Mouse (Mus musculus): Measurements from ENCODE around the gene Samd8.

Samd8 gene

DNA sequence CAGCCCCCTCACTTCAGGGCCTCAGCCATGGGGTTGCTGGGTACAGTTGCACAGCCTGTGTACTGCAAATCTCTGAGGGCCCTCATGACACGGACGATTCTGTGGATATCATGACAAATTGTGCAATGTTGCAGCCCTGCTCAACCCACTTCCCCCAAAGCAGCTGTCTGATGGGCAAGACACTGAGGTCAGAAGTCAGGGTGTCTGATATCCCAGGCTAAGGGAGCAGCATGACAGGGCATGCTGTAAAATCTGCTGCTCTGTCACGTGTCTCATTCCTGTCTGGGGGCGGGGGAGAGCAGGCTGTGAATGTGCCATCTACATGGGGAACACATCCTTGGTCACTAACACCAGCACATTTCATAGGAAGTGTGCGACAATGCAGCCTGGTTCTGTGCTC lies 5.2 kb upstream of the Samd8 start:
- no peak for DNase-seq (ENCODE audit: low spot score)

DNA sequence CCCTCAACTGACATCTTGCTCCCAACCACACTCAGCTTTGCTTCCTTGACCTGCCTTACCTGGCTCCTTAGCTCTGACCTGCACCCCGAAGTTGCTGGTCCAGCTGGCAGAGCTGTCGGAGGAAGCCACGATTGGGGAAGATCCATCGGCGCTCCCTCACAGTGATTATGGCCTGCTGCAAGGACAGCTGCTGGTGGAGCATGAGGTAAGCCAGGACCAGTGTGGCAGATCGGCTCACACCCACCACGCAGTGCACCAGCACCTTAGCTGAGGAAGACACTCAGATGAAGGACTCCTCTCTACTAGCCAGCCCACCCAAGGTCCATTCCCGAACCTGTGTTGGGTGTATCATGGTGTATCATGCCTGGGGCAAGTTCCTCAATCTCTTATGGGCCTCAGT lies 4.1 kb upstream of the Samd8 start:
- DNase-seq (ENCODE audit: low spot score) = no peak

DNA sequence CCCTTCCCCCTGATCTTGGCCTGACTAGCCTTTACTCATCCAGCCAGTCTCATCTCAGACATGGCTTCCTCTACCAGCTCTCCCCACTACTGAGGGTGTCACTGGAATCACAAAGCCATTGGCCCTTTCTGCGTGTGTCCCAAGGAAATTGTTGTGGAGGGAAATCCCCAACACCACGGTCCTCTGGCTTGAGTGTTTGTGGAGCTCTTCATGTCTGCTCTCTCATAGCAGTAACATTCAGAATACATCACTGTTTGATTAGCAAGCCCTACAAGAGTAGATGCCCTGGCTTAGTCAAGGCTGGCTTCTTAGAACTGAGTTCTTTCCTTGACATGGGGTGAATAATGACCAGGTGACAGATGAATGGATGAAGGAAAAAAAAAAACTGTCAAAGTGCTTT lies 3.5 kb upstream of the Samd8 start:
- DNase-seq (ENCODE audit: low spot score) = no peak

DNA sequence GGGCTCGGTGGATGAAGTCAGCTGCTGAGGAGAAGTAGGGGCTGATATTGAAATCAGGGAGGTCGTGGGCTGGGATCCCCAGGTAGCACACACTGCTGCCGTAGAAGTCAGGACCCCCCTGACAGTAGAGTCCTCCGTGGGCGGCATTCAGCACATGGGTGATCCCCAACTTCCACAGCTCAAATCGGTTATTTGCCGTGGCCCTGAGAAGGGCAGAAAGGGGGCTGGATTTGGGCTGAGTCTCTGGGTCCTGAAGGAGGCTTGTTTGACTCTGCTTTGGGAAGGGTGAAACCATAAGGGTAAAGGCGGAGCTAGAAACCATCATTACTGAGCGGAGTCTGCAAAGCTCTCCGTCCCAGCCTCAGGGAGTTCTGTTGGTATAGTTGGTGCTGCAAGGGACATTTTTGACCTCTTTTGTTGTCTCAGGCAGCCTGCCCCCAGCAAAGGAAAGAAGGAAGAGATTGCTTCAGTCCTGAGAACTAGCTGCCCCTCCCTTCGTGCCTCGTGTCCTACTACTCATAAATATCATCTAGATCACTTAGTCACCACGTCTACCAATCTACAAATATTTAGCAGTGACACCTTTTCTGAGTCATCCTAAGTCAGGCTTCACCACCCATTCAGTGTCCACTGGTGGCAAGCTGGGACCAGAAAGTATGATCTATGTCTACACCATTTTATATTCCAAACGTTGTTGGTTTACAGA lies 2.7 kb upstream of the Samd8 start:
- no peak for DNase-seq (ENCODE audit: low spot score)

DNA sequence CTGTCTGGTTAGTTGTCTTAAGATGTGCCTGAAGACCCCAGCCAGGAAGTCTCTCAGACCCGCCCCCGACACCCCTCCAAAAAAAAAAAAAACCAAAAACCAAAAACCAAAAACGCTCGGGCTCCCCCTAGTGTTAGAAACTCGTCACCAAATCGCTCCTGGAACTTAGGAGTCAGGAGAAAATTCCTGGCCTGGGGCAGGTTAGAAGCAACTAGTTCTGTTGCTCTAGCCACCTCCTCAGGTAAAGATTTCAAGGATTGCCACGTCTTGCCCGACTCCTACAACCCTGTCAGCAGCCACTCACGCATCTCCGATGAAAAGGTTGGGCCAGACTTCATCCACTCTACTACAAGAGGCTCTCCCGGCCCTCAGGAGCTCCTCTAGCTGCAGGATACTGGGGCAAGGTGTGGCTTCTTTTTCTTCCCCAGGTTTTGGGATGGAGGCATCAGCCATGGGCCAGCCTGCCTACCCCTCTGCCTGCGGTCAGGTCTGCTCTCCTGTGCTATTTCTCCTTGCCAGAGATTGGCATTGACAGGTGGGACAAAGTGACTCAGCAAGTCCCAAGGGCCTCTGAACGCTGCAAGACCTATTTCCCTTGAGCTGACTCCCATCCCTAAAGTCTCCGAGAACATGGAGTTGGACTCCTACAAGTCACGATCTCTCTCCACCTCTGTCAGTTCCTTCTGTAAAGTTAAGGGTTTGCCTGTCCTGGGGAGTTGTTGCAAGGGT lies 2.0 kb upstream of the Samd8 start:
- peak; percentile 72 for DNase-seq (ENCODE audit: low spot score)

DNA sequence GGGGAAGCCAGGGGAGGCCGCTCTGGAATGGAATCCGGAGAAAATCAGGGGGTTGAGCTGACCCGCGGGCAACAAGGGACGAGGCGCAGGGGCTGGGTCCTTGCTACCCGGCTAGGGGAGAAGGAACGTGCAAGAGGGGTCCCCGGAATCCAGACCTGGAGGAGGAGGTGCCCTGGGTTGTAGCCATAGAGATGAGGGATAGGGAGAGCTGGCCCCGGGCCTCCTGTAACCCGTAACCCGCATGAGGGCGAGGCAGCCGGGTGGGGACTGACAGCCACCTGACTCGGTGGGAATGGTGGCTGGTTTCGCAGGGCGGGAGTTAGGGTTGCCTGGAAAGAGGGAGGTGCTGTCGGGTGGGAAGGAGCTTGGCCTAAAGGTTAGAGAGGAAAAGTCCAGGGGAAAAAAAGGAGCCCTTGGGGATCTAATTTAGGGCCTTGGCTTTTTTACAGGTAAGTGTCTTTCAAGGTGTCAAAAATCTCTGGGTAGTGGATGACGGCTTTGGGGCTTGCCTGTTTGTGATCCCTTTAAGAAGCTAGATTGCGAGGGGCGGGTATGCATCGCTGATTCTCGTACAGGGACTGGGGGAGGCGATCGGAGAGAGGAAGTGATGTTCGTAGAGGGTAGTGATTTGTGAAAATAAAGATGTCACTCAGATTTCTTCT lies 681 bp downstream of the Samd8 start, which contains the start of gene Dusp13:
Gene Dusp13, minus strand, starts transcription at position 301 of the 662 bp plus-strand sequence.
- DNase-seq (ENCODE audit: low spot score) = peak; percentile 58

DNA sequence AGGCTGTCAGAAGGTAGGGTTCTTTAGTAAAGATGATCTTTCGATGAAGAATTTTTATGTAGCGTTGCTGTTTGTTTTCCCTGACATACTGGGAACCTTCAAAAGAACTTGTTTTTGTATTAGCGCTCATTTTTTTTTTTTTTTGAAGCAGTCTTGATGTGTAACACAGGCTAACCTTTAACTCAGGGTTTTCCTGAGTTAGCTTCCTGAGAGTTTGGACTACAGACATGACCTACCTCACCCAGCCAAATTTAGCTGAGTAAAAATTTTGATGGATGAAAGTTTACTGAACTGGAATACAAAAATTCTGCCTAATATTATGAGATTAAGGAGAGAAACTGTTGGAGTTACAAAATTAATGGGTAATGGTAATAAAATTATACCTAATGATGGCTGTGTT lies 2.1 kb downstream of the Samd8 start:
- DNase-seq (ENCODE audit: low spot score) = no peak

DNA sequence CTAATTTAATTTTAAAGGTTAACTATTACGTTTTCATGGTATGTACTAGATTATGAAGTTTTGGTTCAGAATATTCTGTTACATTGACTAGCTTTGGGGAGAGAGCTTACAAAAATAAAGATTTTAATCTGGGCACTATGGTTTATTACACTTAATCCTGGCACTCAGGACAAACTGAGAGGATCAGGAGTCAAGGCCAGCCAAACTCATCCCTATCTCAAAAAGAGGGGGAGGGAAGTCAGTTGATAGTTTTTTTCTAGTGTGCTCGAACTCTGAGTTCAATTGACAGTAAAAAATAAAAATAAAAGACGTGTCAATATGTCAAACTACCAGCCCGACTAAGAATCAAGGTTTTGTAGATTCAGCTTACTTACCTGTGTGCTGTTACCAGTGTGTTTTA lies 3.0 kb downstream of the Samd8 start:
- no peak for DNase-seq (ENCODE audit: low spot score)

DNA sequence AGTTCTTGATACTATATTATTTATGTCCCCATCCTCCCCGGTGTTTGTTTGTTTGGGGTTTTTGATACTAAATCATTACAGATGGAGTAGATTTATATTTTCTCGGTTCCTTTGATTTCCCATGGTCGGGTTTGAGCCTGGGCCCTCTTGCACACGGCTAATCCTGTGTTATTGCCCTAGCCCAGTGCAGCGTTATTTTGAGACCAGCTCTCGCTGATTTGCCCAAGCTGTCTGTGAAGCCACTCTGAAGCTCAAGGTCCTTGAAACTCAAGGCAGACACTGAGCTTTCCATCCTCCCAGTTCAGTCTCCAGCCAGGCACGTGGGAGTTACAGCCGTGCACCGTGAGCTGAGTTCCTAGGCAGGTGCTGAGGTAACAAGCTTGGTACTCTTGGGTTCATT lies 11.2 kb downstream of the Samd8 start:
- no peak for DNase-seq (ENCODE audit: low spot score)

DNA sequence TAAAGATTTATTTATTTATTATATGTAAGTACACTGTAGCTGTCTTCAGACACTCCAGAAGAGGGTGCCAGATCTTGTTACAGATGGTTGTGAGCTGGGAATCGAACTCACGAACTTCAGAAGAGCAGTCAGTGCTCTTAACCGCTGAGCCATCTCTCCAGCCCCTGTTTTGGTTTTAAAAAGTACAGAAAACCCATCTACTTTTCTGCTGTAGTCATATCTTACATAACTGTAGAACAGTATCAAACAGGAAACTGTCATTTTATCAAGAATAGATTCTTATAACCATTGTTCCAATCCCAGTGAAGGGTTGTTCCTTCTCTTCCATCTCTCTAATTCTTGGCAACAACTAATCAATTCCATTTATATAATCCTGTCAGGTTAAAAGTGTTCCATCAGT lies 13.4 kb downstream of the Samd8 start:
- DNase-seq (ENCODE audit: low spot score) = no peak

DNA sequence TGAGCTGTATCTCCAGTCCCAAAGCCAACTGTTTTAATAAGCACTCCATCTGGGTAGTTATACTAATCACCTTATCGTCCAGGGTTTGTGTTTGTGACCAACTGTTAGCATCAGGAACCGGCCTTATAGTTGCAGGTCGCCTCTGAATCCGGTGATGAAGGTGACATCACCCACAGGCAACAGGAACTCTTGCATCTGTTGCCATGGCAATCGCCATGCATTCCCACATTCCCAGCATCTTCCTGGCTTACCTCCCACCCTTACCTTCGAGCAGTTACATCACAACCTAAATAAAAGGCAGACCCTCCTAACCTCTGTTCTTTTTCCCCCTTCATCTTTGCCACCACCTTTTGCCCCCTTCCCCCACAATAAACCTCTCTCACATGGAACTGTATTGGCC lies 14.3 kb downstream of the Samd8 start:
- no peak for DNase-seq (ENCODE audit: low spot score)

DNA sequence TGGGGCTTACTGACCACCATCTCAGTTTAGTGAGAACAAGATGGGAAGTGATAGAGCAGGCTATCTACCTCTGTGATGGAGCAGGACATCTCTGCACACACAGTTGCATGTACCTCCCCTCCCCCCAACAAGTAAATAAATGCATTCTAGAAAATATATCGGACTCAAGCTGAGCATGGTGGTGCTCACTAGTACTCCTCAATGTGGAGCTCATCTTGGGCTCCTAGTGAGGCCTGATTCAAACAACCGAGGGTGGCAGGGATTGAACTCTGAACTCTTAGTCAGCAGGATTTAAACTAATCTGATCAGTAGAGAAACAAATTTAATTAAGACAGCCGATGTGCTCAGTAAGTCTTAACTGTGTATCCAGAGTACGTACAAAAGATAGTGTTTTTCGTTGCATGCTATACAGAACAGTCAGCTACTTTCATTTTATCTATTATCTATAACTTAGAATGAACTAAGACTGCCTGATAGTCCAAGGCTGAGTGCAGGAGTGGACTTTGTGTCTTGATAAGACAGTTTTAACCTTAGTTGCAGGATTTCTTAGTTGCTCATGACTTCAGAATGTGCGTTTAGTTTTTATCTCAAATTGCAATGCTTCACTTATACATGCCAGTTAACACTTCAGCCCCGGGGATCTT lies 15.5 kb downstream of the Samd8 start:
- DNase-seq (ENCODE audit: low spot score) = no peak

DNA sequence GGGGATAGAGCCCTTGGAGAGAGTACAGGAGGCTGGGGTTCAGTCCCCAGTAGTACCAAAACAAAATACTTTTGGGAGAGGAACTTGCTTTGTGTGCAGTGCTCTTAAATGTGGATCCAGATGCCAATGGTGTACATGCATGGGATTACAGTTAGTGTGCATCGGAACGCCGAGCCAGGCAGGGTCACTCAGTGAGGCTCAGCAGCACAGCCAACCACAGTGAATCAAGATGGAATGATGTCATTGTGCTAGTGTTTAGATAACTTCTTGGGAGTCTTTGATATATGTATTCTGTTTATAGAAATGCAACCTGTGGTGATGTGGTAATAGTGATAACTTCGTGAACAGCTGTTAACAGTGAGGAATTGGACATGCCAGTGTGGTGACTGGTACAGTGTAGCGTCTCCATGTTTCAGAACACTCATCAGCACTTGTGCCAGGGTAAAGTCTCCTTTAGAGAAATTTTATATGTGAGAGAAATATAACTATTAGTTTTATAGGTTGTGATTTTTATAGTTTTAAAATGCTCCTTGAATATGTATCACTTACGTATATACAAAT lies 16.1 kb downstream of the Samd8 start:
- DNase-seq (ENCODE audit: low spot score) = no peak

DNA sequence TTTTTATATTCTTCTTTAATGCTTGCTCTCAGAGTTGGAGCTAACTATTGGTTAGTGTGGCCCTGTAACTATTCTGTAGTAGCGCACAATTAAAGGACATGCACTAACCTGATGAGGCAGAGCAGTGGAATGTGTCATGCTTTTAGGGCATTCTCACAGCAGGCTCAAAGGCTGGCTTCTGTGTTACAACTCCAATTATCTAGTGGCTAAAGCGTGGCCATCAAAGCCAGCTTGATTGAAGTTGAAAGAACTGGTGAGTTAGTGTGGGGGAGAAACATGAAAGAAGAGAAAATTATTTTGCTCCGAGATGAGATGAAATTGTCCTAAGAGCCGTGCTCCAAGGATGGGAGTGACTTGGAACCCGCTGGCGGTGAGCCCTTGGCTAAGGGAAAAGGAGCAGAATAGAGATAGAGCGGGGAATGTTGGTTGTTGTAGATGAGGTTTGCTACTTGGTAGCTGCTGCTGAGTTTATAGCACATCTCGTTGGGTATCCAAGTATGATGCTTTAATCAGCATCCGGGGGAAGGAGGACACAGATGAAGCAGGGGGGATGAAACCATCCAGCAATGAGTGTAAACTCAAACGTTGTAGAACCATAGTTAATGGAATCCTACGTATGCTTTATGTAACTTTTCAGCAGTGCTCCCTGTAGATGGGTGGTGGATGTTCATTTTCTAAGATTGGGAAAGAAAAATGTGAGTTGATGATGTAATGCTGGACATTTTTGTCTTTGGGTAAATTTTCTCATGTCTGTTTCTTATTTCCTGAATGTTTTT lies 22.4 kb downstream of the Samd8 start:
- peak; percentile 66 for DNase-seq (ENCODE audit: low spot score)

DNA sequence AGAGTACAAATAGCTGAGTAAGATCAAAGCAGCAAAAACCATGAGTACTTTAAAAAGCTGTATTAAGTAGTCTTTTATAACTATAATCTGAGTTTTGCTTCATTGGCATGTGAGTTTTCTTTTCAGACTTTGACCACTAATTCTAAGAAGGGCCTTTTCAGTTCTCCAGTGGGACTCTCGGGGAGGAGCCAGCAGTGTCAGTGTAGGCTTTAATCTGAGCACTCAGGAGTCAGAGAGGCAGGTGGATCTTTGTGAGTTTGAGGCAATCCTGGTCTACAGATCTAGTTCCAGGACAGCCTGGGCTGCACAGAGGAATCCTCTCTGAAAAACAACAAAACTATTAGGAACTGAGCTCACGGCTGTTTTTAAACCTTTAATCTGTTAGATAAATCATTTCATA lies 23.6 kb downstream of the Samd8 start:
- DNase-seq (ENCODE audit: low spot score) = no peak

DNA sequence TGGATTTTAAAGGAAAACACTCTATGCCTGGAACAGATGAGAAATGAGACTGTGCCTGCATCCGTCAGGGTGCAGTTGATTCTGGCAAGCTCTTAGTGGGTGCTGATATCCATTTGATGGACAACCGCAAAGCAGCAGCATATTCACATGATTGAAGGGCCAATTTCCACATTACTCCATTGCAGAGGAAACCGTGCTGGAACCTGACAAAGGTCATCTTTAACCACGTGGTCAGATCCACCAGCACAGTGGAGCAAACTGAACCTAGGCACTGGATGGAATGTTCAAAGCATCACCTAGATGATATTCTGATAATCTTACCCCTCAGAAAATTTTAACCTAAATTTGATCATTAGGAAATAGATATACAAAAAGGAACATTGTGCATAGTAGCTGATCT lies 25.9 kb downstream of the Samd8 start:
- no peak for DNase-seq (ENCODE audit: low spot score)

DNA sequence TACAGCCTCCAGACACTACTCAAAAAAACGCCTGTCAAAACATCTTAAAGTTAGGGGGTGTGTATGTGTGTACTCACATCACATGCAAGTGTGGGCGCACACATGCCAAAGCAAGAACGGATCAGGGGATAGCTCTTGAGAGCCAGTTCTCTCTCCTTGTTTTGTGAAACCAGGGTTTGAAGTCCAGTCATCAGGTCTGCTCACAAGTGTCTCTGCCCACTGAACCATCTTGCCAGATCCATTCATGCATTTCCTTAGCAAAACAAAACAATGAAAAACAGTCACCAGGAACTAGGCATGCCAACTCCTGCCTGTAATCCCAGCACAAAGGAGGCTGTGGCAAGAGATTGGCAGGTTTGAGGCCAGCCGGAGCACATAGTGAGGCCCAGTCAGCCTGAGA lies 36.2 kb downstream of the Samd8 start:
- no peak for DNase-seq (ENCODE audit: low spot score)

DNA sequence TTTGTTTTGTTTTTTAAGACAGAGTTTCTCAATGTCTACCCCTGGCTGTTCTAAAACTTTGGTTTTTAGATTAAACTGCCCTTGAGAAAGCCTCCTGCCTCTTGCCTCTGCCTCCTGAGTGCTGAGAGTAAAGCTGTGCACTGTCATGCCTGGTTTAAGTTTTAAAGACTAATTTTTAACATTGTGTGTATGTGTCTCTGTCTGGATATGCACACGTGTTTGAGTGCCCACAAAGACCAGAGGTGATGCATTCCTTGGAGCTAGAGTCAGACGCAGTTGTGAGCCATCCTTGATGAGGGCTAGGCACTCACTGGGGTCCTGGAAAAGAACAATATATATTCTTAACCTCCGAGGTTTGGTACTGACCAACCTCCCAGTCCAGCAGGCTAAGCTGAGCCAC lies 37.0 kb downstream of the Samd8 start:
- DNase-seq (ENCODE audit: low spot score) = no peak

DNA sequence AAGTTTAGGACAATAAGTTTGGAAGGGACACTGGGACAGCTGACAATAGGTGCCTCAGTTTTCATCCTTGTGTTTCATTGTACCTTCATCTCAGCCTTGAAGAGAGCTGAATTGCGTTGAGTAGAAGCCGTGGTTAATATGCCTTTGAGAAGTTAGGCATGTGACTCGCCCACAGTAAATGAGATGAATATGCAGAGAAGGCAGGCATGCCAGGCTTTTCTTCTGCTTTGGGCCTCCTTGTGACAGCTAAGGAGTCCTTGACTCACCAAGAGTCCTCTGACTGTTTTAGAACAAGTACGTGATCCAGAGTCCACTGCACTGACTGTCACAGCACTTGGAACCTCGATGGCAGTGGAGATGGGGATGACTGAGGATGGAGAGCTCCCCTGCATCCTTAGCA lies 37.8 kb downstream of the Samd8 start:
- no peak for DNase-seq (ENCODE audit: low spot score)

DNA sequence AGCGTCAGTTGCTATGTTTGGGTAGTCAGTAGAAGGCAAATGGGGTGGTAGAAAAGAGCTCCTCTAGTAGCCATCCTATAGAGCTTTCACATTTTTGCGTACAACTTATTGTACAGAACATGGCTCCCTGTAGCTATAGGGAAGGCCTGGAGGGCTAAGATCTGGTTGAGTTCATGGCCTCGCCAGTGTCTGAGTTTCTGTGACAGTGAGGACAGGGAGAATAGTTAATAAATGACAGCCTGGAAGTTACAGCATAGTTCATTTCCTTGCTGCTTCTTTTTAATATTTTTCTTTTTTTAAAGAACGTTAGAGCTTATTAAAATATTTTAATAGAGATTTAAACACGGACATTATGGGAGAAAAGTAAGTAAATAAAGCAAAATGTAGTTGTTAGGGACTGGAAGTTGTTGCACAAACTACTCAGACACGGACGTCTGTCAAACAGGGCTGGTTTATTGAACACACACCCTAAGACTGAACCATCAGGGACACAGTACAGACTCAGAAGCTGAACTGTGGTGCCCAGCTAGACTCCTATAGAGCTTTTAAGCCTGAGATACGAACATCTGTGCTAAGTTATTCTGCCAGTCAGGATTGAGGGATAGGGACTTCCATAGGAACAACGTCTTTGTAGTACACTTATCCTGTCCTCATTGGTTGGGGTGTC lies 40.4 kb downstream of the Samd8 start:
- no peak for DNase-seq (ENCODE audit: low spot score)

DNA sequence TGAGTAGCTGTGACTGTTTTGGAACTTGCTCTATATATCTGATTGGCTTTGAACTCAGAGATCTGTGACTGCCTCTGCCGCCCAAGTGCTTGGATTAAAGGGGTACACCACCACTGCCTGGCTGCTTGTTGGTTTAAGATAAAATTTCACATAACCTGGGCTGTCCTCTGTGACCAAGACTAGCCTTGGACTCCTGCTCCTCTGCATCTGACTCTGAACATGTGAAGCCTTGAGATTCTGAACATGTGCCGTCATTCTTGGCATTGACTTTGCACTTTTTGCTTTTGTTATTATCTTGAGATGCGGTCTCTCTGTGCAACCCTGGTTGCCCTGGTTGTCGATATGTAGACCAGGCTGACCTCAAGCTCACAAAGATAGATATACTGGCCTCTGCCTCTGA lies 41.4 kb downstream of the Samd8 start:
- no peak for DNase-seq (ENCODE audit: low spot score)
